Mouse (Mus musculus) hindbrain, embryonic 11.5 days (tissue): Measurements from ENCODE around the gene Olfr1158. TPM values are rescaled to one million over a fixed set of nuclear protein-coding genes. Genes with fewer than 3 reads are reported as not detected.

Experiments
- polyA plus RNA-seq: library from polyadenylated mRNA; unstranded; fragments of >200 nt; fragmentation: Nextera tagmentation; extraction: Ambion mirVana; gene quantifications from 2 replicates; pipeline ENCODE4 v1.2.1, GENCODE M21; 2014

Olfr1158 gene
- polyA plus RNA-seq, 1 experiment from 2014 or later = not detected

Other genes starting within 250 kb of the Olfr1158 start
- not detected in 2 replicates for gene Olfr1140, start 246.4 kb upstream of the Olfr1158 start, polyA plus RNA-seq
- gene Olfr1141, start 236.1 kb upstream of the Olfr1158 start, polyA plus RNA-seq = not detected in 2 replicates
- gene Olfr152, start 210.6 kb upstream of the Olfr1158 start, polyA plus RNA-seq = not detected in 2 replicates
- not detected in 2 replicates for gene Olfr1143, start 189.5 kb upstream of the Olfr1158 start, polyA plus RNA-seq
- gene Olfr1145, start 180.3 kb upstream of the Olfr1158 start, polyA plus RNA-seq = not detected in 2 replicates
- gene Olfr1148, start 159.6 kb upstream of the Olfr1158 start, polyA plus RNA-seq = not detected in 2 replicates
- gene Olfr1150-ps1, start 146.1 kb upstream of the Olfr1158 start, polyA plus RNA-seq = not detected in 2 replicates
- not detected in 2 replicates for gene Olfr1151, start 134.3 kb upstream of the Olfr1158 start, polyA plus RNA-seq
- gene Olfr1152, start 123.6 kb upstream of the Olfr1158 start, polyA plus RNA-seq = 0.03 TPM in 2 replicates
- not detected in 2 replicates for gene Olfr1153, start 95.2 kb upstream of the Olfr1158 start, polyA plus RNA-seq
- gene Olfr1154, start 84.9 kb upstream of the Olfr1158 start, polyA plus RNA-seq = not detected in 2 replicates
- gene Olfr1155, start 45.0 kb upstream of the Olfr1158 start, polyA plus RNA-seq = not detected in 2 replicates
- not detected in 2 replicates for gene Olfr1156, start 37.0 kb upstream of the Olfr1158 start, polyA plus RNA-seq
- gene Olfr1157, start 21.8 kb upstream of the Olfr1158 start, polyA plus RNA-seq = not detected in 2 replicates
- gene Olfr74, start 15.4 kb upstream of the Olfr1158 start, polyA plus RNA-seq = not detected in 2 replicates
- not detected in 2 replicates for gene Olfr1160, start 18.2 kb downstream of the Olfr1158 start, polyA plus RNA-seq
- gene Olfr1161, start 32.7 kb downstream of the Olfr1158 start, polyA plus RNA-seq = not detected in 2 replicates
- not detected in 2 replicates for gene Olfr73, start 47.6 kb downstream of the Olfr1158 start, polyA plus RNA-seq
- not detected in 2 replicates for gene Olfr1162, start 61.0 kb downstream of the Olfr1158 start, polyA plus RNA-seq
- not detected in 2 replicates for gene Olfr1163, start 81.7 kb downstream of the Olfr1158 start, polyA plus RNA-seq
- gene Olfr1164, start 103.9 kb downstream of the Olfr1158 start, polyA plus RNA-seq = not detected in 2 replicates
- gene Olfr1166, start 138.2 kb downstream of the Olfr1158 start, polyA plus RNA-seq = not detected in 2 replicates
- not detected in 2 replicates for gene Olfr1167, start 165.1 kb downstream of the Olfr1158 start, polyA plus RNA-seq
- gene Olfr1168, start 191.8 kb downstream of the Olfr1158 start, polyA plus RNA-seq = not detected in 2 replicates
- gene Olfr1170, start 238.2 kb downstream of the Olfr1158 start, polyA plus RNA-seq = not detected in 2 replicates